Mouse (Mus musculus): Measurements from ENCODE around the gene Map4k3.

- no peak for TF ChIP-seq CTCF (conservative IDR thresholded peaks at IDR 0.05; ENCODE audit: low read length)
- no peak for TF ChIP-seq NANOG (IDR thresholded peaks at IDR 0.05; ENCODE audit: borderline replicate concordance, low read length)
Observed at GRCm38 (mm10) chr17:80572187-80572935, 155.9 kb downstream of the Map4k3 start.
